Mouse (Mus musculus): ENCODE data around the gene Pxylp1. TPM values are rescaled to one million over a fixed set of nuclear protein-coding genes. Genes with fewer than 3 reads are reported as not detected.

Gene Pxylp1
- polyA plus RNA-seq, 1 experiment = 0.04 TPM

DNA sequence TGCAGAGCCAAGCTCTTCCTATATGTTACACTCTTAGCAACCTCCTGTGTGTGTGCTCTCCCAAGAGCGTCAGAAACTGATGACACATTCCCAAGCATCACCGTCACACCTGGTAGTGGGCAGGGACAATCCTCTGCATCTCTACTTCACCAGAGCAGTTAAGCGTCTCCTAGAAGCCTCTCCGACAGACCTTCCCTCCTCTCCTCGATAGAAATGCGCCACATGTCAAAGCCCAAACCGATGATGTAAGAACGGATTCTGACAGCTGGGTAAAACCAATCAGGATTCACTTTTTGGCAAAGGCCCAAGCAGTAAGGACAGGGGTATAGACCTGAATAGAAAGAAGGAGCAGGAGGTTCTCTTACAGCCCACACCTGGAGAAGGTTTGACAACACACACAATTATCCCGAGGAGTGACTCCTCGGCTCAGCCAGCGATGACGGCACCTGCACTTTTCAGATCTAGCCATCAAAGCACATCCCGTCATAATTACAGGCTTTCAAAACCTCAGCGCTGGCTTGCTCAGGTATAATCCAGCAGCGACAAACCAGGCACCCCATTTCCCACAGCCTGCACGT, 26.9 kb downstream of the Pxylp1 start:
- H3K4me3 ChIP-seq (replicated peaks) = no peak overlapping the region
- no peaks in the 10 kb centered on the region for H3K36me3 ChIP-seq (replicated peaks; ENCODE audit: low read length)
- H3K9me3 ChIP-seq = no peaks in the 10 kb centered on the region
- peaks cover 11% of the 10 kb centered on the region for H3K4me1 ChIP-seq
- no peak for TF ChIP-seq GATA1 (IDR thresholded peaks at IDR 0.05; ENCODE audit: borderline replicate concordance, low read length)
- no peak for TF ChIP-seq FLI1 (IDR thresholded peaks at IDR 0.05; ENCODE audit: low read length)
- peaks cover 23% of the 10 kb centered on the region for H3K27me3 ChIP-seq (replicated peaks)

GRCm38 (mm10) chr9:96863539-96863938, 28.9 kb downstream of the Pxylp1 start:
- Histone ChIP-seq H3K4me3 (replicated peaks) (no peak overlapping the region), H3K9me3 (no peaks in the 10 kb centered on the region), H3K36me3 (replicated peaks; ENCODE audit: low read length) (no peaks in the 10 kb centered on the region), H3K4me1 (peaks cover 19% of the 10 kb centered on the region), H3K27me3 (replicated peaks) (peaks cover 27% of the 10 kb centered on the region)
- no peak for TF ChIP-seq FLI1 (IDR thresholded peaks at IDR 0.05; ENCODE audit: low read length)
- no peak for TF ChIP-seq GATA1 (IDR thresholded peaks at IDR 0.05; ENCODE audit: borderline replicate concordance, low read length)

- peaks cover 19% of the 10 kb centered on the region for H3K4me1 ChIP-seq
- TF ChIP-seq FLI1 (IDR thresholded peaks at IDR 0.05; ENCODE audit: low read length) (no peak), GATA1 (IDR thresholded peaks at IDR 0.05; ENCODE audit: borderline replicate concordance, low read length) (no peak)
Measured at GRCm38 (mm10) chr9:96862836-96863235, 29.6 kb downstream of the Pxylp1 start.

DNA sequence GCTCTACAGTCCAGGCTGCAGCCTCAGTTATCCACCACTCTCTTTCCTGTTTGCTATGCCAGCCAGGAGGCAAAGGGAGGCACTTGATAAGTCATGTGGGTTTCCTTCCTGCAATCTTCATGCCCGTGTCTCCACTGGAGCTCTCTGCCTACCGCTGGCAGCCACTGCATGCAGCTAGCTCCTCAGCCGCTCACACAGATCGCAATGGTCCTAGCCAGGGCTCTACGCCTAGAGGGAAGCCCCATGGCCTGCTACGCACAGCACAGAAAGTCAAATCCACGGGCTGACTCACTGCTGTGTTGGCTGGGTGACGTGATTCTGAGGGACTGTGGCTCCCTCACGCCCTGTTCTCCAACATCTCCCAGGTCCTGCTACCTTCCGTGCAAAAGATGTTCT, 31.4 kb downstream of the Pxylp1 start:
- no peaks in the 10 kb centered on the region for H3K36me3 ChIP-seq (replicated peaks; ENCODE audit: low read length)
- peaks cover 39% of the 10 kb centered on the region for H3K27me3 ChIP-seq (replicated peaks)
- H3K4me3 ChIP-seq (replicated peaks) = peak overlapping the region; percentile 31
- TF ChIP-seq FLI1 (IDR thresholded peaks at IDR 0.05; ENCODE audit: low read length) = no peak
- no peak for TF ChIP-seq GATA1 (IDR thresholded peaks at IDR 0.05; ENCODE audit: borderline replicate concordance, low read length)
- no peaks in the 10 kb centered on the region for H3K9me3 ChIP-seq
- peaks cover 16% of the 10 kb centered on the region for H3K4me1 ChIP-seq

More at GRCm38 (mm10) chr9:96862836-96863235, 29.6 kb downstream of the Pxylp1 start:
- Histone ChIP-seq H3K4me3 (replicated peaks) (no peak overlapping the region), H3K27me3 (replicated peaks) (peaks cover 32% of the 10 kb centered on the region), H3K9me3 (no peaks in the 10 kb centered on the region), H3K36me3 (replicated peaks; ENCODE audit: low read length) (no peaks in the 10 kb centered on the region)

GRCm38 (mm10) chr9:96860380-96861091, 31.9 kb downstream of the Pxylp1 start:
- TF ChIP-seq GATA1 (IDR thresholded peaks at IDR 0.05; ENCODE audit: borderline replicate concordance, low read length) = no peak
- TF ChIP-seq FLI1 (IDR thresholded peaks at IDR 0.05; ENCODE audit: low read length) = no peak
- H3K27me3 ChIP-seq (replicated peaks) = peaks cover 41% of the 10 kb centered on the region
- no peaks in the 10 kb centered on the region for H3K36me3 ChIP-seq (replicated peaks; ENCODE audit: low read length)
- no peak overlapping the region for H3K4me3 ChIP-seq (replicated peaks)
- H3K4me1 ChIP-seq = peaks cover 16% of the 10 kb centered on the region
- no peaks in the 10 kb centered on the region for H3K9me3 ChIP-seq

DNA sequence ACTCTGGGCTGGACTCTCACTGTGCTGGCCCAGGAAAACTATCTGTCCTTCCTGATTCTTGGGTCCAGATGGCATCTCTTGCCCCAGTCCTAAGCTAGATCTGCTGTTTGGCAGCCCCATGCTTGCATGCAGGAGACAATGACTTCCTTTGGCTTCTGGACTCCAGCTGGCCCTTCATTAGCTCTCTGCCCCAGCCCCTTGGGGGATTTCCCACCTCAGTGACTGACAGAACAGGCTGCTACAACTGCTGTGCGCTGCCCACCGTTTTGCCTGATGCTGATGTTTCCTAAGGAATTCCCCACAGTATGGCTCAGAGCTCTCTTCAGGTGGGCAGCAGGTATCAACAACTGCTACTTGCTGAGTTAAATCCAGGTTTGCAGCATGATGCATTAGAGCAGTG, 33.4 kb downstream of the Pxylp1 start:
- Histone ChIP-seq H3K4me3 (replicated peaks) (no peak overlapping the region), H3K9me3 (no peaks in the 10 kb centered on the region), H3K27me3 (replicated peaks) (peaks cover 40% of the 10 kb centered on the region), H3K4me1 (peaks cover 16% of the 10 kb centered on the region), H3K36me3 (replicated peaks; ENCODE audit: low read length) (no peaks in the 10 kb centered on the region)
- no peak for TF ChIP-seq GATA1 (IDR thresholded peaks at IDR 0.05; ENCODE audit: borderline replicate concordance, low read length)
- TF ChIP-seq FLI1 (IDR thresholded peaks at IDR 0.05; ENCODE audit: low read length) = no peak

DNA sequence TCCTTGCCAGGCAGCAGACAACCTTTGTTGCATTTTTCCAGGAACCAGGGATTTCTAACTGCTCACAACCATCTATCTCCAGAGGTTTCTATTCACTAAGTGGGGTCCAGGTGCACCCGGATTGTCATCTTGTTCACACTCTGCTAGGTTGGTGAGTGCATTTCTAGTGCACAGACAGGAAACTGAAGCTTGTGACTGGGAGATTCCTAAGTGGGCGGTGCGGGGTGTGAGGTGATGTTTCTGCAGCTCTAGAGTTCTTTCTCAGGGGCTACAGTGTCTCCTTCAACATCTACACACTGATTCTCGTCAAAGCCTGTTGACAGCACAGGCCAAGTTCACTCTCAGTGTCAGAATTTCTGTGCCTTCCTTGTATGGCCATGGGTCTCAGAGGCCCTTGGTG, 34.6 kb downstream of the Pxylp1 start:
- Histone ChIP-seq H3K4me1 (peaks cover 16% of the 10 kb centered on the region), H3K36me3 (replicated peaks; ENCODE audit: low read length) (no peaks in the 10 kb centered on the region), H3K9me3 (no peaks in the 10 kb centered on the region), H3K27me3 (replicated peaks) (peaks cover 38% of the 10 kb centered on the region), H3K4me3 (replicated peaks) (no peak overlapping the region)
- no peak for TF ChIP-seq FLI1 (IDR thresholded peaks at IDR 0.05; ENCODE audit: low read length)

GRCm38 (mm10) chr9:96853300-96854186, 38.9 kb downstream of the Pxylp1 start:
- Histone ChIP-seq H3K4me3 (replicated peaks) (no peak overlapping the region), H3K27me3 (replicated peaks) (peaks cover 38% of the 10 kb centered on the region), H3K9me3 (no peaks in the 10 kb centered on the region), H3K4me1 (no peaks in the 10 kb centered on the region), H3K36me3 (replicated peaks; ENCODE audit: low read length) (no peaks in the 10 kb centered on the region)
- TF ChIP-seq FLI1 (IDR thresholded peaks at IDR 0.05; ENCODE audit: low read length) (no peak), GATA1 (IDR thresholded peaks at IDR 0.05; ENCODE audit: borderline replicate concordance, low read length) (no peak)

GRCm38 (mm10) chr9:96851634-96852033, 40.8 kb downstream of the Pxylp1 start:
- Histone ChIP-seq H3K4me3 (replicated peaks) (no peak overlapping the region), H3K4me1 (no peaks in the 10 kb centered on the region), H3K27me3 (replicated peaks) (peaks cover 31% of the 10 kb centered on the region), H3K36me3 (replicated peaks; ENCODE audit: low read length) (no peaks in the 10 kb centered on the region), H3K9me3 (peaks cover 7% of the 10 kb centered on the region)
- TF ChIP-seq GATA1 (IDR thresholded peaks at IDR 0.05; ENCODE audit: borderline replicate concordance, low read length) = no peak
- no peak for TF ChIP-seq FLI1 (IDR thresholded peaks at IDR 0.05; ENCODE audit: low read length)

DNA sequence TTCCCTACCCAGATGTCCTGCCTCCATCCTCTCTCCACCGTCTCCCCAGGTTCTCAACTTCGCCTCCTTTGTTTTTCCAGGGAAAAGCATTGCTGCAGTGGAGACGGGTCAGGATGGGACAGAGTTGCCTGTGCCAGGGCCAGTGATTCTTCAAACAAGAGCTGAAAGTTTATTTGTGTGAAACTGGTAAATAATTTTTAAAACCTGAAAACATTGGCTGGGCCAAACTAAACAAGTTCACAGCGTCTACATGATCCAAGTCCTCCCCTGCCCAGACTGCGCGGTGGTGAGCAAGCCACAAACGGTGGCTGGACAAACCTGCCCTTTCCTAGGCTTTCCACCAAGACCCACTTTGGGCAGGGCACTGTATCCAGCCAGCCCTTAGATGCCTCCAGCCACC, 41.4 kb downstream of the Pxylp1 start:
- Histone ChIP-seq H3K36me3 (replicated peaks; ENCODE audit: low read length) (no peaks in the 10 kb centered on the region), H3K27me3 (replicated peaks) (peaks cover 27% of the 10 kb centered on the region), H3K9me3 (peaks cover 13% of the 10 kb centered on the region), H3K4me1 (no peaks in the 10 kb centered on the region), H3K4me3 (replicated peaks) (no peak overlapping the region)
- TF ChIP-seq GATA1 (IDR thresholded peaks at IDR 0.05; ENCODE audit: borderline replicate concordance, low read length) (no peak), FLI1 (IDR thresholded peaks at IDR 0.05; ENCODE audit: low read length) (no peak)
